Mouse (Mus musculus): Measurements from ENCODE around the gene Exo1.

The Exo1 gene

DNA sequence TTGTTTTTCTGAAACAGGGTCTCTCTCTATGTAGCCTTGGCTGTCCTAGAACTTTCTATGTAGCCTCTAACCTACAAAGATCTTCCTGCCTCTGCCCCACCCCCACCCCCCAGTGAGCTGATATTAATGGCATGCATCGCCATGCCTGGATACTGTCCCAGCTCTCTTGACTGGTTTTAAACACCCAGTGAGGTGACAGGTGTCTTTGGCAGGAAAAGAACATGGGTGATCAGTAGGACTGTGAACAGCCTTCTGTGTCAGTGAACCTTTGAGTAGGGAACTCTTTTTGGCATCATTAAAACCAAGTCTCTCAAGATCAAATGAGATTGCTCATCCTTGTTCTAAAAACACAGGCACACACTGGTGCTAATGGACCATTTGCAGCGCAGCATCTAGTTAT is 81.4 kb downstream of the Exo1 start:
- no peak for DNase-seq

Data from lung, postnatal 4 days (tissue).